Mouse (Mus musculus) thymus, postnatal 4 days (tissue): ENCODE results near the gene Irf8.

ENCODE experiments used
- DNase-seq: peaks from one replicate; pipeline ENCODE4 v3.0.0; 2021

The Irf8 gene

GRCm38 (mm10) chr8:120751226-120752081 lies 15.3 kb downstream of the Irf8 start:
- peak; percentile 65 for DNase-seq

- DNase-seq = no peak
Observed at GRCm38 (mm10) chr8:120752082-120752452, 15.9 kb downstream of the Irf8 start.

GRCm38 (mm10) chr8:120753476-120753875 lies 17.3 kb downstream of the Irf8 start:
- DNase-seq = no peak

- DNase-seq = no peak
Observed at GRCm38 (mm10) chr8:120755306-120756297, 19.4 kb downstream of the Irf8 start.

GRCm38 (mm10) chr8:120758005-120758404 lies 21.8 kb downstream of the Irf8 start:
- DNase-seq = no peak

- no peak for DNase-seq
Observed at GRCm38 (mm10) chr8:120759847-120760246, 23.7 kb downstream of the Irf8 start.

- no peak for DNase-seq
Observed at GRCm38 (mm10) chr8:120760341-120761215, 24.4 kb downstream of the Irf8 start.

GRCm38 (mm10) chr8:120763267-120763666 lies 27.1 kb downstream of the Irf8 start:
- DNase-seq = no peak

- DNase-seq = no peak
Observed at GRCm38 (mm10) chr8:120764638-120765037, 28.5 kb downstream of the Irf8 start.

- DNase-seq = no peak
Observed at GRCm38 (mm10) chr8:120766622-120767021, 30.5 kb downstream of the Irf8 start.

- DNase-seq = no peak
Observed at GRCm38 (mm10) chr8:120768454-120769218, 32.5 kb downstream of the Irf8 start.

- DNase-seq = no peak
Observed at GRCm38 (mm10) chr8:120777184-120777583, 41.0 kb downstream of the Irf8 start.

- no peak for DNase-seq
Observed at GRCm38 (mm10) chr8:120777732-120778131, 41.6 kb downstream of the Irf8 start.

- no peak for DNase-seq
Observed at GRCm38 (mm10) chr8:120779106-120779505, 42.9 kb downstream of the Irf8 start.

- DNase-seq = no peak
Observed at GRCm38 (mm10) chr8:120783781-120784180, 47.6 kb downstream of the Irf8 start.

- no peak for DNase-seq
Observed at GRCm38 (mm10) chr8:120786753-120787152, 50.6 kb downstream of the Irf8 start.

- DNase-seq = no peak
Observed at GRCm38 (mm10) chr8:120787631-120788030, 51.5 kb downstream of the Irf8 start.

GRCm38 (mm10) chr8:120792710-120793109 lies 56.6 kb downstream of the Irf8 start:
- no peak for DNase-seq

GRCm38 (mm10) chr8:120795944-120796635 lies 59.9 kb downstream of the Irf8 start:
- DNase-seq = peak; percentile 94

GRCm38 (mm10) chr8:120797019-120797727 lies 61.0 kb downstream of the Irf8 start:
- peak; percentile 30 for DNase-seq
